Comparison of ENCODE assay signal across 18 mouse cellular contexts in the genomic region with DNA sequence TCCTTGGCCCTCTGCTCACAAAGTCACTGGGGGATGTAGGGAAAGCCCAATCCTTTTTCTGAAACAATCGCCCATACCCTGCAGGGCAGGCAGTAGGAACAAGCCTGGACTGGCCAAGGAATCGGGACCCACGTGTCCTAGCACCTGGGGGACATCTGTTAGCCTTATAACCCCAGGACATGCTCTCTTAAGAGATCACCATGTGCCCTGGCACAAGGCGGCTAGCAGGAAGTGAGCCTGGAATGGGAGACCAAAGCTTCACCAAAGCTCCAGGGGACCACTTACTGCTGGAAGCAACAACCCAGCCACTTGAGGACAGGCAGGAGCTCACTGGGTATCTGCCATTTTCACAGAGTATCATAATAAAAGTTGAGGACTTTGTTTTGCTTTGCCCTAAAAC.
DNase-seq lines count a peak whose midpoint lies in the region; ATAC-seq and TF ChIP-seq lines count a peak whose summit lies in the region.
"Had no signal": no experiment of that assay in that cellular context is flagged by ENCODE, and none has a peak within 500 bp of the region (broad histone marks: within the 10 kb centered on the region; RNA-seq: fewer than 3 reads in every experiment).

No protein-coding gene starts in this region.

- H3K9ac ChIP-seq in kidney, embryonic 16.5 days (replicated peaks; ENCODE audit: low read length), result no peak overlapping the region
- H3K9ac ChIP-seq: embryonic facial prominence, embryonic 13.5 days; embryonic facial prominence, embryonic 15.5 days; forebrain, embryonic 12.5 days had no signal

- no peak overlapping the region for H3K27ac ChIP-seq in kidney, adult 2 months (ENCODE audit: insufficient read depth, low read depth, low read length)
- H3K27ac ChIP-seq in kidney, embryonic 16.5 days (ENCODE audit: low read length), result no peak overlapping the region
- H3K27ac ChIP-seq: embryonic facial prominence, embryonic 13.5 days; embryonic facial prominence, embryonic 15.5 days; forebrain, embryonic 10.5 days had no signal

- H3K4me3 ChIP-seq in kidney, adult 2 months (ENCODE audit: insufficient read depth, low read depth, low read length), result no peak overlapping the region
- no peak overlapping the region for H3K4me3 ChIP-seq in kidney, embryonic 16.5 days (ENCODE audit: low read length)
- H3K4me3 ChIP-seq: embryonic facial prominence, embryonic 13.5 days; embryonic facial prominence, embryonic 15.5 days; erythroblast, embryonic 14.5 days; forebrain, embryonic 10.5 days; forebrain, embryonic 12.5 days had no signal

- no peak for TF ChIP-seq CTCF in kidney, adult 2 months (conservative IDR thresholded peaks at IDR 0.05; ENCODE audit: insufficient read depth, insufficient read length, low read depth, low read length)

- H3K4me2 ChIP-seq in kidney, embryonic 16.5 days (replicated peaks; ENCODE audit: low read depth, low read length), result no peak overlapping the region
- H3K4me2 ChIP-seq: embryonic facial prominence, embryonic 13.5 days; embryonic facial prominence, embryonic 15.5 days; forebrain, embryonic 12.5 days had no signal

- no peaks in the 10 kb centered on the region for H3K9me3 ChIP-seq in kidney, embryonic 16.5 days (ENCODE audit: low read length)
- H3K9me3 ChIP-seq: embryonic facial prominence, embryonic 13.5 days; embryonic facial prominence, embryonic 15.5 days; forebrain, embryonic 10.5 days; forebrain, embryonic 12.5 days had no signal

- H3K27me3 ChIP-seq in kidney, adult 2 months (replicated peaks; ENCODE audit: control insufficient read depth, insufficient read depth, low read length), result no peaks in the 10 kb centered on the region
- H3K27me3 ChIP-seq in kidney, embryonic 16.5 days (ENCODE audit: insufficient read depth, low read length), result no peaks in the 10 kb centered on the region
- H3K27me3 ChIP-seq: embryonic facial prominence, embryonic 13.5 days; embryonic facial prominence, embryonic 15.5 days; forebrain, embryonic 12.5 days had no signal

- H3K36me3 ChIP-seq in kidney, adult 2 months (ENCODE audit: control insufficient read depth, insufficient read depth, low read length), result no peaks in the 10 kb centered on the region
- H3K36me3 ChIP-seq in kidney, embryonic 16.5 days (ENCODE audit: insufficient read depth, low read length), result no peaks in the 10 kb centered on the region
- H3K36me3 ChIP-seq: embryonic facial prominence, embryonic 13.5 days; embryonic facial prominence, embryonic 15.5 days had no signal

- no peak for ATAC-seq in cerebellum, adult (ENCODE audit: insufficient number of reproducible peaks, low FRiP score, low TSS enrichment)
- no peak for ATAC-seq in kidney, embryonic 16.5 days (ENCODE audit: low FRiP score, low TSS enrichment)
- ATAC-seq: forebrain, embryonic 14.5 days; forebrain, embryonic 16.5 days had no signal

- no peaks in the 10 kb centered on the region for H3K4me1 ChIP-seq in kidney, adult 2 months (ENCODE audit: control insufficient read depth, insufficient read depth, low read length)
- no peaks in the 10 kb centered on the region for H3K4me1 ChIP-seq in kidney, embryonic 16.5 days (ENCODE audit: insufficient read depth, low read length)
- H3K4me1 ChIP-seq: embryonic facial prominence, embryonic 15.5 days had no signal

- 84% methylated on average over 4 of the region's 4 CpGs for WGBS in kidney, adult 2 months
- WGBS in kidney, embryonic 16.5 days, result 85% methylated on average over 4 of the region's 4 CpGs

- no peak for TF ChIP-seq POLR2A in kidney, adult 2 months (IDR thresholded peaks at IDR 0.05; ENCODE audit: low read depth, low read length)

- DNase-seq in cerebellum, adult 9-11 months, result peak; percentile 58
- peak; percentile 32 for DNase-seq in kidney, adult 2 months
- DNase-seq in kidney, postnatal 10 days, result no peak
- DNase-seq in kidney, postnatal 36 days, result peak; percentile 10 to 40
- DNase-seq: adrenal gland, adult 2 months; adrenal gland, postnatal 10 days; adrenal gland, postnatal 25 days; cerebellum, adult 9-10 months; embryo, embryonic 11 days had no signal
